Mouse (Mus musculus): ENCODE data around the gene Rxfp3.

DNA sequence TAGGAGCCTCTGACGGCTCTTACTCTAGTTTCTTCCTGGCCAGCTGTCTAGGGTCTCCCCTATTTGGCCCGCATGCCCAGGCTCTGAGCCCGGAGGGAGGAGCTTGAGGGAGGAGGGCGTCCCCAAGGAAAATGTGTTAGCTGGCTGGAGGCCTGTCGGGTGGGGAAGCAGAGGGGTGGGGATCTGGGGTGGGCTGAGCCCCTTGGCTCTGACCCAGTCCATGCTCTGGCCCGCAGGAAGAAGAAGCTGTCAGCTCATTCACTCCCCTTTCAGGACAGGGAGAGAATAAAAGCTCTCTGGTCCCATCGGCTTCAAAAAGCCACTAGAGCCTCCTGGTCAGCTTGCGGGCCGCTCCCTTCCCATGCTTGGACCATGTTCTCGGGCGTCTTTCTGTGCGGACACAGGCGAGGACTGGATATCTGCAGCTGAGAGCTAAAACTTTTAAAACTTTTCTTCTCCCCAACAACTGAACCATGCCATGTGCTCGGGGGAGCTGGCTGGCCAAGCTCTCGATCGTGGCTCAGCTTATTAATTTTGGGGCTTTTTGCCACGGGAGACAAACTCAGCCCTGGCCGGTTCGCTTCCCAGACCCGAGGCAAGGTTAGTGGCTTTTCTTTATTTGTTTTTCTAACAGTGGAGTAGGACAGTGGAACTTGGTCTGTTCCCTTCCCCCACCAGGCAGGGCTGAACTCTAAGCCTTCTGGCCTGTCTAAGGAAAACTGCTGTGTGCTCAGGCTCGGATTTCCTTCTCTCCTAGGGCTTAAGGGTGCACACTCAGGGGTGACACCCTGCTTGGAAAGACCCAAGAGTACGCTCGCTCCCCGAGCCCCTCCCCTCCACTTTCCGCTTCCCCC, 27.0 kb upstream of the Rxfp3 start, which contains the start of gene Adamts12:
- TF ChIP-seq CHD2 (IDR thresholded peaks at IDR 0.05; ENCODE audit: low read depth, low read length) (no peak), HCFC1 (IDR thresholded peaks at IDR 0.05; ENCODE audit: borderline replicate concordance, insufficient read depth, low read length) (no peak), MAFK (IDR thresholded peaks at IDR 0.05; ENCODE audit: insufficient read depth, low read depth, low read length) (no peak), ZC3H11A (IDR thresholded peaks at IDR 0.05; ENCODE audit: borderline replicate concordance, low read depth, low read length) (no peak)
